ENCODE assay signal across 23 mouse cellular contexts in genomic region chr6:83245997-83246396, GRCm38 (mm10). TPM values are rescaled to one million over a fixed set of nuclear protein-coding genes. Genes with fewer than 3 reads are reported as not detected.
DNase-seq lines count a peak whose midpoint lies in the region; ATAC-seq and TF ChIP-seq lines count a peak whose summit lies in the region.
"Had no signal": no experiment of that assay in that cellular context is flagged by ENCODE, and none has a peak within 500 bp of the region (broad histone marks: within the 10 kb centered on the region; RNA-seq: fewer than 3 reads in every experiment).

No protein-coding gene starts in this region.

- TF ChIP-seq CTCF in heart, postnatal 0 days (IDR thresholded peaks at IDR 0.05; ENCODE audit: low read depth) = no peak
- no peak for TF ChIP-seq CTCF in heart, adult 2 months (IDR thresholded peaks at IDR 0.05)

- peaks cover 20% of the 10 kb centered on the region for H3K4me1 ChIP-seq in heart, postnatal 0 days (ENCODE audit: control insufficient read depth, insufficient read depth)
- H3K4me1 ChIP-seq in heart, adult 2 months (ENCODE audit: control insufficient read depth, insufficient read depth, low read length) = peaks cover 2% of the 10 kb centered on the region
- peaks cover 8% of the 10 kb centered on the region for H3K4me1 ChIP-seq in liver, embryonic 11.5 days (replicated peaks; ENCODE audit: control insufficient read depth, insufficient read depth, low read length)
- H3K4me1 ChIP-seq: intestine, embryonic 15.5 days had no signal

- peak overlapping the region; percentile 50; the same call in 1 of the 2 replicates for H3K27ac ChIP-seq in heart, postnatal 0 days (ENCODE audit: low read depth)
- H3K27ac ChIP-seq in heart, adult 2 months = no peak overlapping the region
- H3K27ac ChIP-seq in liver, embryonic 11.5 days (ENCODE audit: low read depth, low read length) = peak overlapping the region; percentile 68
- H3K27ac ChIP-seq: embryonic facial prominence, embryonic 10.5 days; hindbrain, embryonic 10.5 days; intestine, embryonic 15.5 days; midbrain, embryonic 12.5 days had no signal

- no peak for DNase-seq in heart, postnatal 0 days (ENCODE audit: low spot score)
- no peak for DNase-seq in heart, adult 2 months
- peak; percentile 57 for DNase-seq in retina, postnatal 1 day
- no peak for DNase-seq in retina, embryonic 14.5 days (ENCODE audit: low spot score)
- DNase-seq in liver, embryonic 11.5 days (ENCODE audit: low spot score) = no peak
- DNase-seq in layer of hippocampus, adult 9-10 months (ENCODE audit: low spot score) = no peak
- DNase-seq: adrenal gland, postnatal 25 days; cerebellum, adult 11-12 months; cerebellum, postnatal 10 days; forebrain, postnatal 0 days; kidney, adult 9 months; kidney, postnatal 14 days; right cerebral cortex, postnatal 25 days; spleen, adult 18-20 months; thymus, postnatal 25 days had no signal

- ATAC-seq in heart, postnatal 0 days (ENCODE audit: insufficient read depth, low read depth) = no peak
- peak; percentile 96 for ATAC-seq in liver, embryonic 11.5 days (replicated peaks; ENCODE audit: low FRiP score)
- no peak for ATAC-seq in granulocyte monocyte progenitor cell, adult 5-6 weeks (replicated peaks; ENCODE audit: poor library complexity, severe bottlenecking)
- ATAC-seq: forebrain, postnatal 0 days; hindbrain, embryonic 16.5 days; intestine, embryonic 15.5 days had no signal

- TF ChIP-seq POLR2A in heart, adult 2 months (IDR thresholded peaks at IDR 0.05; ENCODE audit: insufficient read depth, low read depth, low read length) = no peak

- H3K36me3 ChIP-seq in heart, postnatal 0 days (replicated peaks; ENCODE audit: control insufficient read depth, insufficient read depth, low read length) = no peaks in the 10 kb centered on the region
- no peaks in the 10 kb centered on the region for H3K36me3 ChIP-seq in heart, adult 2 months (ENCODE audit: control insufficient read depth, insufficient read depth, low read length)
- no peaks in the 10 kb centered on the region for H3K36me3 ChIP-seq in liver, embryonic 11.5 days (ENCODE audit: control insufficient read depth, insufficient read depth, low read length)
- H3K36me3 ChIP-seq: embryonic facial prominence, embryonic 10.5 days; hindbrain, embryonic 10.5 days; intestine, embryonic 15.5 days; limb, embryonic 10.5 days; midbrain, embryonic 12.5 days had no signal

- H3K4me3 ChIP-seq in heart, postnatal 0 days (ENCODE audit: low read depth, low read length) = no peak overlapping the region
- no peak overlapping the region for H3K4me3 ChIP-seq in heart, adult 2 months
- no peak overlapping the region for H3K4me3 ChIP-seq in liver, embryonic 11.5 days (ENCODE audit: low read depth, low read length)
- H3K4me3 ChIP-seq: embryonic facial prominence, embryonic 10.5 days; hindbrain, embryonic 10.5 days; intestine, embryonic 15.5 days; limb, embryonic 10.5 days; midbrain, embryonic 12.5 days had no signal

- no peaks in the 10 kb centered on the region for H3K79me2 ChIP-seq in heart, adult 2 months (replicated peaks; ENCODE audit: control insufficient read depth, insufficient read depth, low read length)

- no peak for TF ChIP-seq EP300 in heart, postnatal 0 days (IDR thresholded peaks at IDR 0.05; ENCODE audit: low read depth)
- no peak for TF ChIP-seq EP300 in heart, adult 2 months (IDR thresholded peaks at IDR 0.05; ENCODE audit: insufficient read depth, low read depth, low read length)

- intact Hi-C loops in heart, adult 2 months (cut with DNase I) = no loop called here

- no peak overlapping the region for H3K4me2 ChIP-seq in heart, postnatal 0 days (ENCODE audit: low read depth, low read length)
- peak overlapping the region; percentile 37 for H3K4me2 ChIP-seq in liver, embryonic 11.5 days
- H3K4me2 ChIP-seq: intestine, embryonic 15.5 days; midbrain, embryonic 12.5 days had no signal

- no peaks in the 10 kb centered on the region for H3K9me3 ChIP-seq in heart, postnatal 0 days (replicated peaks; ENCODE audit: control insufficient read depth, low read length)
- no peaks in the 10 kb centered on the region for H3K9me3 ChIP-seq in liver, embryonic 11.5 days (ENCODE audit: control insufficient read depth, low read length)
- H3K9me3 ChIP-seq: embryonic facial prominence, embryonic 10.5 days; hindbrain, embryonic 10.5 days; intestine, embryonic 15.5 days; limb, embryonic 10.5 days; midbrain, embryonic 12.5 days had no signal

- H3K27me3 ChIP-seq in heart, postnatal 0 days (ENCODE audit: control insufficient read depth, insufficient read depth, low read length) = no peaks in the 10 kb centered on the region
- H3K27me3 ChIP-seq in heart, adult 2 months (ENCODE audit: control insufficient read depth, insufficient read depth, low read length) = no peaks in the 10 kb centered on the region
- H3K27me3 ChIP-seq in liver, embryonic 11.5 days (replicated peaks; ENCODE audit: control insufficient read depth, insufficient read depth, low read length) = no peaks in the 10 kb centered on the region
- H3K27me3 ChIP-seq: intestine, embryonic 15.5 days had no signal

- no peak overlapping the region for H3K9ac ChIP-seq in heart, postnatal 0 days (replicated peaks; ENCODE audit: low read depth, low read length)
- H3K9ac ChIP-seq in heart, adult 2 months (ENCODE audit: low read depth, low read length) = no peak overlapping the region
- peak overlapping the region; percentile 44; the same call in 1 of the 2 replicates for H3K9ac ChIP-seq in liver, embryonic 11.5 days (ENCODE audit: low read depth, low read length)
- H3K9ac ChIP-seq: forebrain, postnatal 0 days; intestine, embryonic 15.5 days; midbrain, embryonic 12.5 days had no signal

- 100% methylated on average over 1 of the region's 1 CpGs for WGBS in heart, postnatal 0 days
- 91% methylated on average over 1 of the region's 1 CpGs for WGBS in heart, adult 2 months
- WGBS in liver, embryonic 11.5 days = 94% methylated on average over 1 of the region's 1 CpGs

RNA-seq across cellular contexts. Expression of gene Slc4a5, which starts 26.4 kb away (rescaled TPM):
- not detected in 2 replicates for total RNA-seq in heart, postnatal 0 days (2014; rRNA removed; ENCODE audit: low replicate concordance)
- polyA plus RNA-seq in heart, postnatal 0 days (2015; fragmentation: Nextera tagmentation; extraction: Ambion mirVana) = 0.03 TPM in 1 of 2 replicates, not detected in the other
- not detected for total RNA-seq in heart, adult 2 months (2021)
- 0.61 TPM in 1 of 2 replicates, not detected in the other for polyA plus RNA-seq in heart, adult 2 months (2012; rRNA removed)
- 0.23 and 0.41 TPM in 2 replicates for polyA plus RNA-seq in liver, embryonic 11.5 days (2014; fragmentation: Nextera tagmentation; extraction: Ambion mirVana)
- total RNA-seq in granulocyte monocyte progenitor cell, adult 5-6 weeks (2014; fragmentation: Nextera tagmentation) = not detected in 2 replicates
- total RNA-seq in granulocyte monocyte progenitor cell, adult 5-6 weeks (2017) = 0.13 TPM in 1 of 2 replicates, not detected in the other
- total RNA-seq: neutrophil, adult 5-6 weeks had no signal
